Mouse (Mus musculus) ES-E14 (cell line): ENCODE data around the gene Tfap4. TPM values are rescaled to one million over a fixed set of nuclear protein-coding genes. Genes with fewer than 3 reads are reported as not detected.
A peak's percentile ranks its signal among the peaks of the same experiment; 100 is the strongest.

ENCODE experiments used
- DNase-seq: peaks from one replicate; pipeline ENCODE4 v3.0.0-alpha.2; 2013; ENCODE audit warnings: low read depth, low spot score
- H3K27ac ChIP-seq: 2 replicates; pipeline ENCODE4 v1.5.1; 2012; ENCODE audit warnings: low read depth, mild to moderate bottlenecking, low read length, moderate library complexity, mixed read lengths; ENCODE audit not compliant: poor library complexity, insufficient read depth, severe bottlenecking
- H3K36me3 ChIP-seq: 2 replicates; pipeline ENCODE4 v1.6.1; 2012; ENCODE audit warnings: mild to moderate bottlenecking, low read length, moderate library complexity, mixed read lengths; ENCODE audit not compliant: control insufficient read depth, poor library complexity, insufficient read depth, severe bottlenecking
- H3K4me1 ChIP-seq, 2 experiments: fragments of 150-350 bp in 1 of 2; sonication (generic) in 1 of 2; 2 replicates each; pipeline ENCODE4 v1.6.1; 2012; ENCODE audit warnings: low read length in 2 of 2, mild to moderate bottlenecking in 1 of 2, mixed read lengths in 1 of 2; ENCODE audit not compliant: control insufficient read depth in 2 of 2, insufficient read depth in 2 of 2, poor library complexity in 1 of 2
- H3K4me3 ChIP-seq, 2 experiments: fragments of 150-350 bp in 1 of 2; sonication (generic) in 1 of 2; 2 replicates each; pipeline ENCODE4 v1.5.1; 2012; ENCODE audit warnings: low read length in 2 of 2, low read depth in 1 of 2, mild to moderate bottlenecking in 1 of 2, mixed read lengths in 1 of 2; ENCODE audit not compliant: insufficient read depth in 1 of 2, poor library complexity in 1 of 2, severe bottlenecking in 1 of 2
- H3K9ac ChIP-seq: 2 replicates; pipeline ENCODE4 v1.6.1; 2012; ENCODE audit warnings: low read depth, mild to moderate bottlenecking, low read length, mixed read lengths; ENCODE audit not compliant: poor library complexity, insufficient read depth, severe bottlenecking
- H3K9me3 ChIP-seq: fragments of 150-350 bp; sonication (generic); 2 replicates; pipeline ENCODE4 v1.6.1; 2012; ENCODE audit warnings: low read depth, mild to moderate bottlenecking, low read length; ENCODE audit not compliant: control insufficient read depth, insufficient read depth
- CHD2 ChIP-seq: IDR thresholded peaks from 2 replicates; pipeline ENCODE4 v1.6.1; 2014; ENCODE audit warnings: mild to moderate bottlenecking, low read depth, low read length, inconsistent platforms
- HCFC1 ChIP-seq: IDR thresholded peaks from 2 replicates; pipeline ENCODE4 v1.6.1; 2012; ENCODE audit warnings: low read length, inconsistent platforms, borderline replicate concordance; ENCODE audit not compliant: insufficient read depth
- MAFK ChIP-seq: IDR thresholded peaks from 2 replicates; pipeline ENCODE4 v1.6.1; 2014; ENCODE audit warnings: mild to moderate bottlenecking, low read depth, low read length, inconsistent platforms; ENCODE audit not compliant: insufficient read depth
- ZC3H11A ChIP-seq: IDR thresholded peaks from 2 replicates; pipeline ENCODE4 v1.6.1; 2012; ENCODE audit warnings: low read depth, mild to moderate bottlenecking, inconsistent platforms, low read length, borderline replicate concordance
- ZNF384 ChIP-seq: IDR thresholded peaks from 2 replicates; pipeline ENCODE4 v1.6.1; 2012; ENCODE audit warnings: low read depth, low read length, inconsistent platforms
- in situ Hi-C, 2 experiments: fragments of 600-800 bp; cut with MboI; formaldehyde crosslinking; loops; one replicate each; pipeline ENCODE4 v1.15.1; 2025; ENCODE audit warnings: low sequenced_read_pairs in 2 of 2, inconsistent platforms in 1 of 2; ENCODE audit not compliant: unreplicated experiment in 2 of 2
- total RNA-seq: library from RNA; depleted of rRNA; stranded (reverse); fragments of 300-350 nt; gene quantifications from 2 replicates; pipeline ENCODE4 v1.2.3, GENCODE M21; 2012

Tfap4 gene
- total RNA-seq, 1 experiment, result 15.4 TPM

DNA sequence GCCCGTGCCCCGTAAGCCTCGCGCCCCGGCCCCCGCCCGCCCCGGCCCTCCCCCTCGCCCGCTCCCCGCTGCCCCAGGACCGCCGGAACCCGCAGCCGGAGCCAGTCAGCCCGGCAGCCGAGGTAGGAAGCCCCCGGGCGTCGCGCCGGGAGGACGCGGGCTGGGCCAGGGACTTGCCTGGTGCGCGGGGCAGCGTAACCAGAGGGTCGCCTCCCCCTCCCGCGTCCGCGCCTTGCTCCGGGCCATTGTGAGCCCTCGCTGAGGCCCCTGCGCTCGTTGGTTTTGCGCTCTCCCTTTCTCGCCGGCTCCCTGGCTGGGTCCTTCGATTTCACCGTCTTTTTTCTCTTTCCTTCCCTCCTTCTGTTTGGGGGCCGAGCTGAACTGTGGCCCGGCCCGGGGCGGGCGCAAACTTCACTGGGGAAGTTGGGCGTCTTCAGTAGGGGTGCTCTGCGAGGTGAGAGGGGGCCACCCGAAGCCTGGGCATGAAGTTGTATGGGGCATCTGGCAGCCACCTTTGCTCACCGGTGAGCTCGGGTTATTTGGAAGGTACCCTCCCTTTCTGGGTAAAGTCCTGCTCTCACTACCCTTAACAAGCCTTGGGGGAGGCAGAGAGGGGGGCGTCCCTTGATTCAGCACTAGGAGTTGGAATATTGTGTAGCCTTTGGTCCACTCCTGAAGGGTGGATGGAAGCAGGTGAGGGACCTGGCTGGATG lies 35.3 kb upstream of the Tfap4 start:
- H3K9ac ChIP-seq, result peak overlapping the region; percentile 89
- H3K27ac ChIP-seq, result peak overlapping the region; percentile 59
- TF ChIP-seq HCFC1, result no peak
- no peak for TF ChIP-seq ZNF384
- TF ChIP-seq MAFK, result no peak
- TF ChIP-seq ZC3H11A, result no peak
- TF ChIP-seq CHD2, result no peak
- H3K4me1 ChIP-seq, result peaks cover 15 to 41% of the 10 kb centered on the region in 2 experiments
- no peak for DNase-seq
- no peaks in the 10 kb centered on the region for H3K9me3 ChIP-seq
- no peaks in the 10 kb centered on the region for H3K36me3 ChIP-seq
- in situ Hi-C loops, result no loop called here
- H3K4me3 ChIP-seq, result peak overlapping the region; percentile 96

GRCm38 (mm10) chr16:4593971-4594813 lies 34.5 kb upstream of the Tfap4 start, which contains the start of gene Glis2:
Gene Glis2 (plus strand): TSS chr16:4594713.
- TF ChIP-seq MAFK, result no peak
- TF ChIP-seq ZNF384, result no peak
- no peak for TF ChIP-seq CHD2
- TF ChIP-seq ZC3H11A, result no peak
- TF ChIP-seq HCFC1, result no peak
- no peaks in the 10 kb centered on the region for H3K36me3 ChIP-seq
- H3K4me3 ChIP-seq, result peak within 1 kb of the TSS; percentile 96
- H3K27ac ChIP-seq, result peak within 1 kb of the TSS; percentile 78
- in situ Hi-C loops, result no loop called here
- H3K9ac ChIP-seq, result peak within 1 kb of the TSS; percentile 89
- no peaks in the 10 kb centered on the region for H3K9me3 ChIP-seq
- DNase-seq, result peak; percentile 73
- H3K4me1 ChIP-seq, result peaks cover 9 to 34% of the 10 kb centered on the region in 2 experiments

GRCm38 (mm10) chr16:4592909-4593875 lies 33.5 kb upstream of the Tfap4 start:
- peaks cover 9 to 25% of the 10 kb centered on the region in 2 experiments for H3K4me1 ChIP-seq
- in situ Hi-C loops, result no loop called here
- no peak for DNase-seq

DNA sequence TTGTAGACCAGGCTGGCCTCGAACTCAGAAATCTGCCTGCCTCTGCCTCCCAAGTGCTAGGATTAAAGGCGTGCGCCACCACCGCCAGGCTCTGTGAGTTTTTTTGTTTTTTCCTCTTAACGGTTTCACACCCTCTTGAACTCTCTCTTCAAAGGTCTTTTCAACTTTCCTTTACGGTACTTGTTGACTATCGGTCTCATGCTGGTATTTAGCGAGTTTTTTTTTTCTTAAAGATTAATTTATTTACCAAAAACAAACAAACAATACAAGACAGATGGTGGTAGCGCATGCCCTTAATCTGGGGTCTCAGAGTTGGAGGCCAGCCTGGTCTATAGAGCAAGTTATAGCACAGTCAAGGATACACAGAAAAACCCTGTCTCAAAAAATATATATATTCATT lies 30.6 kb upstream of the Tfap4 start:
- no peaks in the 10 kb centered on the region for H3K9me3 ChIP-seq
- no peak for DNase-seq
- in situ Hi-C loops, result no loop called here
- no peak overlapping the region for H3K9ac ChIP-seq
- TF ChIP-seq HCFC1, result no peak
- no peak for TF ChIP-seq CHD2
- TF ChIP-seq ZC3H11A, result no peak
- no peak for TF ChIP-seq ZNF384
- no peak for TF ChIP-seq MAFK
- H3K36me3 ChIP-seq, result no peaks in the 10 kb centered on the region
- H3K4me1 ChIP-seq, result peaks cover 10 to 13% of the 10 kb centered on the region in 2 experiments
- H3K4me3 ChIP-seq, result no peak overlapping the region
- no peak overlapping the region for H3K27ac ChIP-seq

More at GRCm38 (mm10) chr16:4592909-4593875, 33.5 kb upstream of the Tfap4 start:
- H3K27ac ChIP-seq, result peak overlapping the region; percentile 78; the same call in 1 of the 2 replicates
- TF ChIP-seq ZNF384 (no peak), MAFK (no peak), CHD2 (no peak), HCFC1 (no peak)
- peak overlapping the region; percentile 69 for H3K9ac ChIP-seq
- H3K9me3 ChIP-seq, result no peaks in the 10 kb centered on the region
- H3K36me3 ChIP-seq, result no peaks in the 10 kb centered on the region
- peak overlapping the region; percentile 96 for H3K4me3 ChIP-seq
